Mouse (Mus musculus) liver, embryonic 11.5 days (tissue): Measurements from ENCODE around the gene Mrpl38. TPM values are rescaled to one million over a fixed set of nuclear protein-coding genes. Genes with fewer than 3 reads are reported as not detected.

Source experiments
- ATAC-seq: fragments of 200-750 bp; cut with Nextera tagmentation; replicated peaks from 2 replicates; pipeline ENCODE4 v1.8.0; 2017; ENCODE audit warnings: moderate number of reproducible peaks, mild to moderate bottlenecking, moderate TSS enrichment, moderate library complexity; ENCODE audit not compliant: low FRiP score
- DNase-seq: peaks from one replicate; pipeline ENCODE4 v3.0.0-alpha.2; 2017; ENCODE audit warnings: low spot score
- H3K27ac ChIP-seq: fragments of 300-500 bp; sonication (generic); 2 replicates; pipeline ENCODE4 v1.5.1; 2014; ENCODE audit warnings: mild to moderate bottlenecking, low read depth, low read length, control low read depth
- H3K27me3 ChIP-seq: fragments of 300-500 bp; sonication (generic); replicated peaks from 2 replicates; pipeline ENCODE4 v1.6.1; 2014; ENCODE audit warnings: low read length, mixed read lengths; ENCODE audit not compliant: control insufficient read depth, insufficient read depth
- H3K36me3 ChIP-seq: fragments of 300-500 bp; sonication (generic); 2 replicates; pipeline ENCODE4 v1.6.1; 2014; ENCODE audit warnings: mild to moderate bottlenecking, low read length, moderate library complexity, mixed read lengths; ENCODE audit not compliant: control insufficient read depth, insufficient read depth
- H3K4me1 ChIP-seq: fragments of 300-500 bp; sonication (generic); replicated peaks from 2 replicates; pipeline ENCODE4 v1.6.1; 2014; ENCODE audit warnings: low read length, mixed read lengths; ENCODE audit not compliant: control insufficient read depth, insufficient read depth
- H3K4me2 ChIP-seq: fragments of 300-500 bp; sonication (generic); 2 replicates; pipeline ENCODE4 v1.6.1; 2014; ENCODE audit warnings: mild to moderate bottlenecking, control low read depth, moderate library complexity
- H3K4me3 ChIP-seq: fragments of 300-500 bp; sonication (generic); 2 replicates; pipeline ENCODE4 v1.5.1; 2014; ENCODE audit warnings: low read depth, low read length, control low read depth
- H3K9ac ChIP-seq: fragments of 300-500 bp; sonication (generic); 2 replicates; pipeline ENCODE4 v1.6.1; 2014; ENCODE audit warnings: low read depth, low read length, control low read depth
- H3K9me3 ChIP-seq: fragments of 300-500 bp; sonication (generic); 2 replicates; pipeline ENCODE4 v1.6.1; 2016; ENCODE audit warnings: low read length, inconsistent platforms, mixed read lengths; ENCODE audit not compliant: control insufficient read depth
- WGBS: fragments of 180-500 bp; shearing (Covaris S2); extraction: QIAGEN DNeasy Blood & Tissue Kit; methylation state at CpG from one replicate; pipeline ENCODE4 v1.1.7; 2014; 5-methylcytosine and 5-hydroxymethylcytosine counted together
- polyA plus RNA-seq: library from polyadenylated mRNA; unstranded; fragments of >200 nt; fragmentation: Nextera tagmentation; extraction: Ambion mirVana; gene quantifications from 2 replicates; pipeline ENCODE4 v1.2.1, GENCODE M21; 2014

The Mrpl38 gene
- polyA plus RNA-seq, 1 experiment from 2014 or later, result 121 TPM

DNA sequence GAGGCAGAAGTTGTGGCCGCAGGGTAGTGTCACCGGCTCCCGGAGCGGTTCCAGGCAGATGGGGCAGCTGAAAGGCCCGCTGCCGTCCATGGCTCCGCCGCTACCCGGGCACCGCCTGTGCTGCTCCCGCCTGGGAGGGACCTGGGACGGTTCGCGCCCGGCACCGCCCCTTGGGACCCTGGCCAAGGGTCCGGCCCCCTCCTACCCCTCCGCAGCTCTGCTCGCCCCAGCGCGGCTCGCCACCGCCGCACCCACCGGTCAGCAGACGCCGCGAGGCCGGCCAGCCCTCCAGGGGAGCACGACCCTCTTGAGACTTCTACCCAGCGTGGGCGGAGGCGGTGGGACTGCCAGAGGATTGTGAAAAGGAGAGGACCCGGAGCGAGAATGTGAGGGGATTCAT is 28.5 kb downstream of the Mrpl38 start:
- H3K27me3 ChIP-seq, result peaks cover 50% of the 10 kb centered on the region
- H3K4me1 ChIP-seq, result peaks cover 32% of the 10 kb centered on the region
- ATAC-seq (0 out of 2 replicates have a peak, but pooled peaks have one; percentile 15), DNase-seq (no peak)
- peak overlapping the region; percentile 81 for H3K4me2 ChIP-seq
- WGBS, result 4% methylated on average over 35 of the region's 35 CpGs
- H3K9ac ChIP-seq, result peak overlapping the region; percentile 59
- H3K36me3 ChIP-seq, result no peaks in the 10 kb centered on the region
- no peaks in the 10 kb centered on the region for H3K9me3 ChIP-seq
- peak overlapping the region; percentile 38; the same call in 1 of the 2 replicates for H3K27ac ChIP-seq
- peak overlapping the region; percentile 59 for H3K4me3 ChIP-seq

DNA sequence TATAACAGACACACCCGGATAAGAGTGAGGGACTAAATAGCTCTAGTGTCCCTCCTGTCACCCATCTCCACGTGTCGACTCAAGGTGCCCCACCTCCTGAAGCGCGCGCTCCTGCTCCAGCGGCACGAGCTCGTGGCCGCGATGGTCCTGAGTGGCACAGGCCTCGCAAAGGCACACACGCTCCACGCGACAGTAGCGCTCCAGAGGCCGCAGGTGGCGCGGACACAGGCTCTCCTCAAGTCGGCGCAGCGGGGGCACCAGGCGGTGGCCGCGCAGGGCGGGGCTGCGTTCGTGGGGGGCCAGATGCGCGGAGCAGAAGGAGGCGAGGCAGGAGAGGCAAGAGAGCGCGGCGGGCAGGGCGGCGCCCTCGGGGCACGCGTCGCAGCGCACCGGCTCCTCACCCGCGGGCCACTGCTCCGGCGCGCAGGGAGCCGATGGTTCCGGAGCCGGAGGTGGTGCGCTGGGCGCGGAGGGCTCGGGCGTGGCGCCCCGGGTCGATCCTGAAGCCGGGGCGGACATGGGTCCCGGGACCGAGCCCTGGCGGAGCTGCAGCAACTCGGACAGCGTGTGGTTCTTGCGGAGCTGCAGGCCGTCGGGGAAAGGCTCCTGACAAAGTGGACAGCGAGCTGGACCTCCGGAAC is 29.1 kb downstream of the Mrpl38 start:
- peak overlapping the region; percentile 59 for H3K9ac ChIP-seq
- no peak overlapping the region for H3K27ac ChIP-seq
- H3K4me3 ChIP-seq, result peak overlapping the region; percentile 59
- no peaks in the 10 kb centered on the region for H3K36me3 ChIP-seq
- peaks cover 33% of the 10 kb centered on the region for H3K4me1 ChIP-seq
- ATAC-seq (peak; percentile 11; the same call in 1 of the 2 replicates), DNase-seq (no peak)
- peak overlapping the region; percentile 81 for H3K4me2 ChIP-seq
- 3% methylated on average over 69 of the region's 70 CpGs for WGBS
- peaks cover 50% of the 10 kb centered on the region for H3K27me3 ChIP-seq
- H3K9me3 ChIP-seq, result no peaks in the 10 kb centered on the region

DNA sequence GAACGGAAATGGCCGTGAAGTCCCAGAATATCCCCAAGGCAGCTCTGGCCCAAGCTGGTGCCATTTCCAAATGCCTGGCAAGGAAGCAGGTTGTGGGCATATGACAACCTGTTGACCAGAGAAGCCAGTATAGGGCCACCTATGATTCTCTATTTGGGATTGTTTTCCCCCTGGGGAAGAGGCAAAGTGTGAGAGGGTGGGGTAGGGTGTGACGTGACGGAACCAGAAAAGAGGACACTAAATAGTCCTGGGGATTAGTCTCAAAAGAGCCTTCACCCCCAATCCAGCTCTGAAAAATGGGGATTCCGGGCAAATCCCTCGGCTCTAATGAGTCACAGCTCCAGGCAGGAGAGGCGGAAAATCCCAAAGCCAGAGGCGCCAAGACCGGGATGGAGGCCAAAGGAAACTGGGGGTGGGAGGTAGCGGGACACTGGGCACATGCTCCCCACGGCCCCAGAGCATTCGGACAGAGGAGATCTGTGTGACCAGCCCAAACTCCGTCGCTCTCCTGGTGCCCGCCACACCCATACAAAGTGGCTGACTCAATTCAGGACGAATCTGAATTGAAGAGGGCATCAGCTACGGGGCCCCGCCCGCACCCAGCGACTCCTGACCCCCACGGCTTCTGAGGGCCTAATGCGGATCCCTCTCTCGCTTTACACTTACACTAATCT is 30.1 kb downstream of the Mrpl38 start:
- ATAC-seq (no peak), DNase-seq (no peak)
- Histone ChIP-seq H3K9me3 (no peaks in the 10 kb centered on the region), H3K27me3 (peaks cover 50% of the 10 kb centered on the region), H3K36me3 (no peaks in the 10 kb centered on the region), H3K4me2 (peak overlapping the region; percentile 81), H3K4me1 (peaks cover 42% of the 10 kb centered on the region), H3K4me3 (peak overlapping the region; percentile 59), H3K27ac (no peak overlapping the region), H3K9ac (no peak overlapping the region)
- WGBS, result 13% methylated on average over 23 of the region's 23 CpGs

DNA sequence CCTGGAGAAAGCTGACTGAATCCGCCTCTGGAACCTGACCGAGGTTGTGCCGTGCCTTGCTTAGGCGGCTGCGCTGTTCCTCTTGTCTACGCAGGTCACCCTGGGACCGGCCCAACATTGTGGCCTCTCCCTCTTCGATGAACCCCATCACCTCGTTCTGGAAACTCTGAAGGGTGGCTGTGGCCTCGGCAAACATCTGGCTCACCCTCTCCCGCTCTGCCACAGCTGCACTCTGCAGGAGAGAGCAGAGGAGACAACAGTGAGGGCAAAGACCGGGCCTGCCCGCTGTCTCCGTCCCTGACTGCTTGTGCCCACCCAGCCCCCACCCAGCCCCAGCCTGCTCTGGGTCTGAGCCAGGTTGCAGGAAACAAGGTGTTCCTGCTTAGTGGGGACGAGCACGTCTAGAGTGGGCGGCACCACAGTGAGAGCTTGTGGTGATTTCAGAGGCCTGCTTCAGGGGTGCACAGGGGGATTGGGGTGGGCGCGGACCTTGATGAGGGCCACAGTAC is 30.8 kb downstream of the Mrpl38 start:
- Histone ChIP-seq H3K9ac (no peak overlapping the region), H3K4me1 (peaks cover 46% of the 10 kb centered on the region), H3K27ac (no peak overlapping the region), H3K27me3 (peaks cover 50% of the 10 kb centered on the region), H3K9me3 (no peaks in the 10 kb centered on the region), H3K36me3 (no peaks in the 10 kb centered on the region), H3K4me3 (peak overlapping the region; percentile 10; the same call in 1 of the 2 replicates), H3K4me2 (peak overlapping the region; percentile 81)
- WGBS, result 38% methylated on average over 19 of the region's 19 CpGs
- DNase-seq (no peak), ATAC-seq (no peak)

DNA sequence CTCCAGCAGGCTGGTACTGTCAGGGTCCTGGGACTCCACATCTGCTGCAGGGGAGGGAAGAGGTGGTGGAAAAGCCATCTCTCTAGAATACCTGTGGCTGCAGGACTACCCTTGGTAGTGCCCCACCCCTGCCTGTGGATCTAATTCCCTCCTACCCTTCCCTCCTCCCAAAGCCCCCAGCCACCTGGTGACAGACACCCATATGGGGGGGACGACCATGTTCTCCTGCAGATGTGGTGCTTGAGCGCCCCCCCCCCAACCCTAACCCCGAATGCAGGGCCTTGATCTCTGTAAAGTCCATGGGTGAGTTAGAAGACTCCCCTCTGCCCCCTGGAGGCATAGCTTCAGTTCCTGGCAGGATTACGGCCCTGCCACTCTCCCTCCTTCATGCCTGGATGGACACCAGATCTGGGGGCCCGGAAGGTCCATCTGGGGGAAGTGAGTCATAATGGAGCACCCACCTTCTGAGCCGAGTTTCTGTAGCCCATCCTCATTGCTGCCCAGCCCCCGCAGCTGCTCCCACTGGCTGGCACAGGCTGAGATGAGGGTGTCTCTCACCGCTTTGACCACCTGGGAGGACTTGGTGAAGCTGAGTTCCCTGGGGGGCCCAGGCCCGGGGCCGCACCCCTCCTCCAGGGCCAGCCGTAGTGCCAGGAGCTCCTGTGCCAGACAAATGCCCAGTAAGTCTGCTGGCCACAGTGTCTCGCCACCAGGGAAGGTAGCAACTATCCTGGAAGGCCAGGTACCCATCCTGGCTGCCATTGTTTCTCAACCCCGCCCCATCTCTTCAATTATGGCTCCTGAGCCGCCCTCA is 31.5 kb downstream of the Mrpl38 start:
- DNase-seq (no peak), ATAC-seq (no peak)
- no peaks in the 10 kb centered on the region for H3K36me3 ChIP-seq
- H3K9ac ChIP-seq, result no peak overlapping the region
- 40% methylated on average over 14 of the region's 14 CpGs for WGBS
- H3K27ac ChIP-seq, result 0 out of 2 replicates have a peak overlapping the region, but pooled peaks have one; percentile 19
- peaks cover 50% of the 10 kb centered on the region for H3K4me1 ChIP-seq
- no peak overlapping the region for H3K4me3 ChIP-seq
- peak overlapping the region; percentile 55 for H3K4me2 ChIP-seq
- no peaks in the 10 kb centered on the region for H3K9me3 ChIP-seq
- peaks cover 50% of the 10 kb centered on the region for H3K27me3 ChIP-seq

DNA sequence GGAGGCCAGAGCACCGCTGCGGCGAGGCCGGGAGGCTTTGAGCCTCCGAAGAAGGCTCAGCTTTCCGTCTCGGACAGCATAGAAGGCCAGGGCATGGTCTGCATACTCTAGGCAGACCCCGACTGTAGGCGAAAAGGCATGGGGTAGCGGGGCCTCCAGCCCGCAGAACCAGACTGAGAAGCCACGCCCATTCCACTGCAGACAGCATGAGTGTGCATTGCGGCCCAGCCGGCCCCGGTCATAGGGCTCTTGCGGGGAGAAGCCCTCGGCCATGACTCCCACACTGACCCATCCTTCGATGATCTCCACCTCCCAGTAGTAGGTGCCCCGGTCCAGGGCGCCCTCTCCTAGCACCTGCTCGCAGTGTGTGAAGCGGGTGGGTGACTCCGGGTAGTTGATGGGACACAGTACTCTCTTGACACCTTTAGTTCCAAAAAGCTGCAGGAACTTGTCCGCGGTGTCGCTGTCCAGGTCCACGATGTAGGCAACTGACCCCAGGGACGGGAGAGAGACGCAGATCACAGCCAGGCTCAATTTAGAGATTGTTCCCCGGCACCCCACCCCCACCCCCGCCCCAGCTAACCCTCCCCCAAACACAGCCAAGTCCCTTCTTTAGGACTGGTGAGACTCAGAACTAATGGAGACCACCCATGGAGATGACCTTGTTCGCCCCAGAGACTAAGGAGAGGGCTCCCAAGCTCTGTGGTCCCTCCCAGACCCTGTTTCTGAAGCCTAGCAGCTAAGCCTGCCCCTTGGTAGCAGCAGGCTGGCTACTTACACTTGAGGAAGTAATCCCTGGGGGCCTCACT is 32.3 kb downstream of the Mrpl38 start:
- peak overlapping the region; percentile 40; the same call in 1 of the 2 replicates for H3K9ac ChIP-seq
- no peaks in the 10 kb centered on the region for H3K36me3 ChIP-seq
- no peaks in the 10 kb centered on the region for H3K9me3 ChIP-seq
- peak overlapping the region; percentile 6; the same call in 1 of the 2 replicates for H3K4me3 ChIP-seq
- ATAC-seq, result peak; percentile 39; the same call in 1 of the 2 replicates
- no peak for DNase-seq
- peak overlapping the region; percentile 55 for H3K4me2 ChIP-seq
- peaks cover 50% of the 10 kb centered on the region for H3K27me3 ChIP-seq
- peak overlapping the region; percentile 34 for H3K27ac ChIP-seq
- WGBS, result 30% methylated on average over 32 of the region's 32 CpGs
- H3K4me1 ChIP-seq, result peaks cover 57% of the 10 kb centered on the region

DNA sequence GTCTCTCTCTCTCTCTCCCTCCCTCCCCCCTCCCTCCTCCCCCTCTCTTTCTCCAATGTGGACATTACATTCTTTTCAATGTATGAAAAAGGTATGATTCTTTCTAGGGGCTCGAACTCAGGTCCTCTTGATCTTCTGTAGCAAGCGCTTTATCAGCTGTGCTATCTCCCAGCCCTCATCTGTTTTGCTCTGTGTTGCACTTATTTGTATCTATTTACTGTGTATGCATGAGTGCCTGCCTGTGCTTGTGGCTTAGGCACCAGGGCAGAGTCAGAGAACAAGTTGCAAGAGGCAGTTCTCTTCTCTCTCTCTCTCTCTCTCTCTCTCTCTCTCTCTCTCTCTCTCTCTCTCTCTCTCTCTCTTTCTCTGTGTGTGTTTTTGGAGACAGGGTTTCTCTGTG is 33.6 kb downstream of the Mrpl38 start:
- 80% methylated on average over 2 of the region's 2 CpGs for WGBS
- Histone ChIP-seq H3K4me1 (peaks cover 64% of the 10 kb centered on the region), H3K27me3 (peaks cover 39% of the 10 kb centered on the region), H3K4me3 (no peak overlapping the region), H3K36me3 (no peaks in the 10 kb centered on the region), H3K9me3 (no peaks in the 10 kb centered on the region), H3K4me2 (no peak overlapping the region), H3K27ac (no peak overlapping the region), H3K9ac (no peak overlapping the region)
- ATAC-seq, result no peak
- no peak for DNase-seq
